Mouse (Mus musculus) olfactory bulb, adult 2 months (tissue): ENCODE results near the gene Snx14. TPM values are rescaled to one million over a fixed set of nuclear protein-coding genes. Genes with fewer than 3 reads are reported as not detected.

Experiments used
- H3K27ac ChIP-seq: fragments of 200-500 bp; 2 replicates; pipeline ENCODE4 v1.5.1; 2012; ENCODE audit warnings: low read depth, low read length; ENCODE audit not compliant: insufficient read depth
- H3K4me1 ChIP-seq: fragments of 200-500 bp; 2 replicates; pipeline ENCODE4 v1.6.1; 2012; ENCODE audit warnings: low read length; ENCODE audit not compliant: control insufficient read depth, insufficient read depth
- H3K4me3 ChIP-seq: fragments of 200-500 bp; 2 replicates; pipeline ENCODE4 v1.5.1; 2012; ENCODE audit warnings: mild to moderate bottlenecking, low read depth, low read length, moderate library complexity; ENCODE audit not compliant: insufficient read depth
- CTCF ChIP-seq: fragments of 200-500 bp; IDR thresholded peaks from 2 replicates; pipeline ENCODE4 v1.5.1; 2012; ENCODE audit warnings: low read depth, mild to moderate bottlenecking, low read length, moderate library complexity; ENCODE audit not compliant: insufficient read depth
- POLR2A ChIP-seq: fragments of 200-500 bp; IDR thresholded peaks from 2 replicates; pipeline ENCODE4 v1.6.1; 2012; ENCODE audit warnings: mild to moderate bottlenecking, low read depth, low read length, moderate library complexity; ENCODE audit not compliant: insufficient read depth
- WGBS: fragments of 180-500 bp; shearing (Covaris S2); methylation state at CpG from one replicate; pipeline ENCODE4 v1.1.7; 2018; 5-methylcytosine and 5-hydroxymethylcytosine counted together
- polyA plus RNA-seq: library from polyadenylated mRNA; stranded (reverse); fragments of >200 nt; gene quantifications from 2 replicates; pipeline ENCODE4 v1.2.4, GENCODE M21; 2012; ENCODE audit warnings: low replicate concordance; ENCODE audit not compliant: missing spikeins, insufficient read depth, insufficient read length

Snx14 gene
- polyA plus RNA-seq, 1 experiment: not detected

GRCm38 (mm10) chr9:88369666-88370065, 69.1 kb downstream of the Snx14 start:
- no peak overlapping the region for H3K27ac ChIP-seq
- TF ChIP-seq POLR2A: no peak
- TF ChIP-seq CTCF: no peak
- peaks cover 2% of the 10 kb centered on the region; the same call in 1 of the 2 replicates for H3K4me1 ChIP-seq
- H3K4me3 ChIP-seq: no peak overlapping the region
- WGBS: 56% methylated on average over 2 of the region's 2 CpGs

GRCm38 (mm10) chr9:88368476-88368875, 70.3 kb downstream of the Snx14 start:
- TF ChIP-seq CTCF (no peak), POLR2A (no peak)
- peaks cover 2% of the 10 kb centered on the region; the same call in 1 of the 2 replicates for H3K4me1 ChIP-seq
- H3K27ac ChIP-seq: no peak overlapping the region
- WGBS: 64% methylated on average over 5 of the region's 5 CpGs
- no peak overlapping the region for H3K4me3 ChIP-seq

GRCm38 (mm10) chr9:88367751-88368150, 71.0 kb downstream of the Snx14 start:
- H3K4me1 ChIP-seq: peaks cover 2% of the 10 kb centered on the region; the same call in 1 of the 2 replicates
- no peak overlapping the region for H3K4me3 ChIP-seq
- no peak overlapping the region for H3K27ac ChIP-seq
- TF ChIP-seq POLR2A (no peak), CTCF (no peak)
- WGBS: 52% methylated on average over 1 of the region's 1 CpGs

- H3K27ac ChIP-seq: no peak overlapping the region
- TF ChIP-seq POLR2A (no peak), CTCF (no peak)
- peaks cover 4% of the 10 kb centered on the region; the same call in 1 of the 2 replicates for H3K4me1 ChIP-seq
- WGBS: 90% methylated on average over 5 of the region's 5 CpGs
- no peak overlapping the region for H3K4me3 ChIP-seq
Observed at GRCm38 (mm10) chr9:88367322-88367721, 71.4 kb downstream of the Snx14 start.

GRCm38 (mm10) chr9:88366819-88367218, 71.9 kb downstream of the Snx14 start:
- H3K4me1 ChIP-seq: peaks cover 4% of the 10 kb centered on the region; the same call in 1 of the 2 replicates
- no peak overlapping the region for H3K4me3 ChIP-seq
- 94% methylated on average over 4 of the region's 4 CpGs for WGBS
- TF ChIP-seq POLR2A (no peak), CTCF (no peak)
- H3K27ac ChIP-seq: no peak overlapping the region

- H3K4me3 ChIP-seq: no peak overlapping the region
- TF ChIP-seq CTCF (no peak), POLR2A (no peak)
- WGBS: 78% methylated on average over 4 of the region's 4 CpGs
- peaks cover 5% of the 10 kb centered on the region for H3K4me1 ChIP-seq
- no peak overlapping the region for H3K27ac ChIP-seq
Observed at GRCm38 (mm10) chr9:88366308-88366707, 72.5 kb downstream of the Snx14 start.

GRCm38 (mm10) chr9:88363102-88363501, 75.7 kb downstream of the Snx14 start:
- H3K4me1 ChIP-seq: peaks cover 7% of the 10 kb centered on the region
- no peak for TF ChIP-seq POLR2A
- whole genome bisulfite sequencing: 98% methylated on average over 3 of the region's 3 CpGs
- H3K27ac ChIP-seq: no peak overlapping the region
- H3K4me3 ChIP-seq: no peak overlapping the region

- H3K27ac ChIP-seq: no peak overlapping the region
- TF ChIP-seq POLR2A (no peak), CTCF (no peak)
- 14% methylated on average over 5 of the region's 5 CpGs for WGBS
- H3K4me1 ChIP-seq: peaks cover 7% of the 10 kb centered on the region
- H3K4me3 ChIP-seq: no peak overlapping the region
Observed at GRCm38 (mm10) chr9:88362055-88362850, 76.5 kb downstream of the Snx14 start.

- Histone ChIP-seq H3K4me3 (no peak overlapping the region), H3K4me1 (peaks cover 7% of the 10 kb centered on the region), H3K27ac (no peak overlapping the region)
- TF ChIP-seq POLR2A: no peak
- no peak for TF ChIP-seq CTCF
- WGBS: 72% methylated on average over 14 of the region's 14 CpGs
Observed at GRCm38 (mm10) chr9:88361211-88361909, 77.4 kb downstream of the Snx14 start.
